16 mouse cellular contexts compared by ENCODE assay signal in genomic region chr7:55767926-55768325, GRCm38 (mm10). TPM values are rescaled to one million over a fixed set of nuclear protein-coding genes. Genes with fewer than 3 reads are reported as not detected.
DNase-seq lines count a peak whose midpoint lies in the region; ATAC-seq and TF ChIP-seq lines count a peak whose summit lies in the region.
"Had no signal": no experiment of that assay in that cellular context is flagged by ENCODE, and none has a peak within 500 bp of the region (broad histone marks: within the 10 kb centered on the region; RNA-seq: fewer than 3 reads in every experiment).

TSS of gene Siglech (plus strand) at chr7:55768178.

- H3K4me2 ChIP-seq in forebrain, embryonic 11.5 days (ENCODE audit: low read depth, low read length, severe bottlenecking), result no peak within 1 kb of the TSS
- H3K4me2 ChIP-seq: embryonic facial prominence, embryonic 12.5 days; heart, embryonic 12.5 days; kidney, embryonic 15.5 days; limb, embryonic 12.5 days; neural tube, embryonic 13.5 days had no signal

- WGBS in forebrain, embryonic 11.5 days, result 56% methylated on average over 3 of the region's 3 CpGs

- no peak for TF ChIP-seq POLR2A in bone marrow macrophage, adult 2 months (IDR thresholded peaks at IDR 0.05; ENCODE audit: borderline replicate concordance, low read depth, low read length)

- in situ Hi-C loops in ES-E14 (cut with MboI; ENCODE audit: low sequenced_read_pairs in 2 of 2, unreplicated experiment in 2 of 2), result no loop called here

- H3K36me3 ChIP-seq in ES-E14 (ENCODE audit: control insufficient read depth, insufficient read depth, low read length, poor library complexity, severe bottlenecking), result no peaks in the 10 kb centered on the region
- no peaks in the 10 kb centered on the region for H3K36me3 ChIP-seq in forebrain, embryonic 11.5 days (ENCODE audit: control insufficient read depth, insufficient read depth, low read length)
- H3K36me3 ChIP-seq: embryonic facial prominence, embryonic 12.5 days; heart, embryonic 12.5 days; kidney, embryonic 15.5 days; limb, embryonic 12.5 days; neural tube, embryonic 13.5 days had no signal

- ATAC-seq in forebrain, embryonic 11.5 days (replicated peaks; ENCODE audit: low FRiP score), result no peak
- ATAC-seq: inflammation-experienced regulatory T-cells, adult 6 months had no signal

- DNase-seq in layer of hippocampus, adult 2 months (ENCODE audit: low spot score in 2 of 2), result no peak
- DNase-seq in layer of hippocampus, postnatal 10 days (ENCODE audit: low spot score in 2 of 2), result no peak
- peak; percentile 16 for DNase-seq in ES-E14 (ENCODE audit: low read depth, low spot score)
- no peak for DNase-seq in layer of hippocampus, postnatal 36 days
- DNase-seq in urinary bladder, postnatal 10 days (ENCODE audit: low spot score), result no peak
- no peak for DNase-seq in forebrain, embryonic 11.5 days (ENCODE audit: low spot score)
- no peak for DNase-seq in urinary bladder, postnatal 25 days (ENCODE audit: low spot score)
- DNase-seq: cerebellum, postnatal 14 days; heart, postnatal 4 days had no signal

- no peak within 1 kb of the TSS for H3K9ac ChIP-seq in ES-E14 (ENCODE audit: insufficient read depth, low read depth, low read length, poor library complexity, severe bottlenecking)
- no peak within 1 kb of the TSS for H3K9ac ChIP-seq in forebrain, embryonic 11.5 days (ENCODE audit: low read length)
- H3K9ac ChIP-seq: embryonic facial prominence, embryonic 12.5 days; heart, embryonic 12.5 days; kidney, embryonic 15.5 days; limb, embryonic 12.5 days; neural tube, embryonic 13.5 days had no signal

- no peaks in the 10 kb centered on the region for H3K27me3 ChIP-seq in forebrain, embryonic 11.5 days (ENCODE audit: control insufficient read depth, insufficient read depth, low read length)
- H3K27me3 ChIP-seq: embryonic facial prominence, embryonic 12.5 days; heart, embryonic 12.5 days; kidney, embryonic 15.5 days; limb, embryonic 12.5 days; neural tube, embryonic 13.5 days had no signal

- peak within 1 kb of the TSS; percentile 18; the same call in 1 of the 2 replicates for H3K27ac ChIP-seq in layer of hippocampus, adult 2 months
- no peak within 1 kb of the TSS for H3K27ac ChIP-seq in ES-E14 (ENCODE audit: insufficient read depth, low read depth, low read length, poor library complexity, severe bottlenecking)
- H3K27ac ChIP-seq in bone marrow macrophage, adult 2 months (ENCODE audit: insufficient read depth, low read depth, low read length), result peak within 1 kb of the TSS; percentile 37; the same call in 1 of the 2 replicates
- no peak within 1 kb of the TSS for H3K27ac ChIP-seq in forebrain, embryonic 11.5 days (ENCODE audit: low read depth, low read length)
- H3K27ac ChIP-seq: embryonic facial prominence, embryonic 12.5 days; kidney, embryonic 15.5 days; limb, embryonic 12.5 days; neural tube, embryonic 13.5 days had no signal

- H3K4me1 ChIP-seq in ES-E14 (ENCODE audit: control insufficient read depth in 2 of 2, insufficient read depth in 2 of 2, low read length in 2 of 2, poor library complexity in 1 of 2), result peaks cover 0 to 3% of the 10 kb centered on the region in 2 experiments; a peak in 1 of 4 replicates
- H3K4me1 ChIP-seq in bone marrow macrophage, adult 2 months (ENCODE audit: control insufficient read depth, insufficient read depth, low read length), result peaks cover 16% of the 10 kb centered on the region
- no peaks in the 10 kb centered on the region for H3K4me1 ChIP-seq in forebrain, embryonic 11.5 days (replicated peaks; ENCODE audit: control insufficient read depth, insufficient read depth, low read length)
- H3K4me1 ChIP-seq: embryonic facial prominence, embryonic 12.5 days; heart, embryonic 12.5 days; kidney, embryonic 15.5 days; limb, embryonic 12.5 days; neural tube, embryonic 13.5 days had no signal

- H3K4me3 ChIP-seq in layer of hippocampus, adult 2 months, result no peak within 1 kb of the TSS; the same call in 1 of the 2 replicates
- no peak within 1 kb of the TSS for H3K4me3 ChIP-seq in ES-E14 (ENCODE audit: insufficient read depth in 1 of 2, low read depth in 1 of 2, low read length in 2 of 2, poor library complexity in 1 of 2, severe bottlenecking in 1 of 2)
- no peak within 1 kb of the TSS for H3K4me3 ChIP-seq in bone marrow macrophage, adult 2 months (ENCODE audit: insufficient read depth, low read length)
- no peak within 1 kb of the TSS for H3K4me3 ChIP-seq in forebrain, embryonic 11.5 days (ENCODE audit: low read depth, low read length)
- H3K4me3 ChIP-seq: embryonic facial prominence, embryonic 12.5 days; heart, embryonic 12.5 days; kidney, embryonic 15.5 days; limb, embryonic 12.5 days; neural tube, embryonic 13.5 days had no signal

- no peaks in the 10 kb centered on the region for H3K9me3 ChIP-seq in ES-E14 (ENCODE audit: control insufficient read depth, insufficient read depth, low read depth, low read length)
- no peaks in the 10 kb centered on the region for H3K9me3 ChIP-seq in forebrain, embryonic 11.5 days (ENCODE audit: control insufficient read depth, low read length)
- H3K9me3 ChIP-seq: embryonic facial prominence, embryonic 12.5 days; heart, embryonic 12.5 days; kidney, embryonic 15.5 days; limb, embryonic 12.5 days; neural tube, embryonic 13.5 days had no signal

- no peak for TF ChIP-seq CTCF in layer of hippocampus, adult 2 months (conservative IDR thresholded peaks at IDR 0.05)
- no peak for TF ChIP-seq CTCF in bone marrow macrophage, adult 2 months (IDR thresholded peaks at IDR 0.05; ENCODE audit: low read depth, low read length)

TF ChIP-seq in ES-E14, 5 proteins besides CTCF, POLR2A, EP300 and RAD21:
- TF ChIP-seq ZC3H11A (IDR thresholded peaks at IDR 0.05; ENCODE audit: borderline replicate concordance, low read depth, low read length) (no peak), CHD2 (IDR thresholded peaks at IDR 0.05; ENCODE audit: low read depth, low read length) (no peak), MAFK (IDR thresholded peaks at IDR 0.05; ENCODE audit: insufficient read depth, low read depth, low read length) (no peak), HCFC1 (IDR thresholded peaks at IDR 0.05; ENCODE audit: borderline replicate concordance, insufficient read depth, low read length) (no peak), ZNF384 (IDR thresholded peaks at IDR 0.05; ENCODE audit: low read depth, low read length) (no peak)

RNA-seq across cellular contexts. Expression of gene Siglech, which starts in this region (rescaled TPM):
- 10 to 100 TPM; 12.1 to 12.8 TPM for total RNA-seq in layer of hippocampus, adult 2 months (2021)
- 1 to 10 TPM; 9.1 to 9.7 TPM for total RNA-seq in layer of hippocampus, postnatal 10 days (2021)
- not detected in 2 replicates for total RNA-seq in ES-E14 (2012; rRNA removed)
- polyA plus RNA-seq in bone marrow macrophage, adult 2 months (2012; ENCODE audit: insufficient read depth, insufficient read length, missing spikeins), result 0.56 TPM in 1 of 2 replicates, not detected in the other
- total RNA-seq in layer of hippocampus, postnatal 36 days (2021), result 10 to 100 TPM; 12.4 to 13.5 TPM
- 0.33 and 0.43 TPM in 2 replicates for polyA plus RNA-seq in forebrain, embryonic 11.5 days (2014; fragmentation: Nextera tagmentation; extraction: Ambion mirVana)
- total RNA-seq: heart, postnatal 4 days had no signal

Comparison
In these comparisons a context has a peak if more than half of its experiments do, and no peak if none do; other contexts are left out.
1. RNA of gene Siglech (total RNA-seq): 12.4 to 13.5 TPM in layer of hippocampus, postnatal 36 days, 12.1 to 12.8 TPM in layer of hippocampus, adult 2 months and 9.1 to 9.7 TPM in layer of hippocampus, postnatal 10 days; not detected in ES-E14; every median in the first group is over 10 times any median in the second.
2. Peak in DNase-seq in ES-E14; RNA of the gene not detected or under 1 TPM.
3. H3K27ac ChIP-seq: peak in layer of hippocampus, adult 2 months (single experiment) and bone marrow macrophage, adult 2 months (single experiment); none in ES-E14 (single experiment) and forebrain, embryonic 11.5 days (single experiment).